Mouse (Mus musculus) heart, postnatal 4 days (tissue): ENCODE results near the gene Slc39a5. TPM values are rescaled to one million over a fixed set of nuclear protein-coding genes. Genes with fewer than 3 reads are reported as not detected.

Source experiments
- DNase-seq: peaks from one replicate; pipeline ENCODE4 v3.0.0; 2021
- total RNA-seq, 2 experiments: library from RNA; stranded (reverse); gene quantifications; 2 replicates each; pipeline ENCODE4 v1.2.3; 2021

The Slc39a5 gene
- total RNA-seq, 2 experiments from 2014 or later, result not detected

GRCm38 (mm10) chr10:128409692-128410559, 8.9 kb upstream of the Slc39a5 start:
- DNase-seq, result peak; percentile 98

GRCm38 (mm10) chr10:128408591-128409535, 7.8 kb upstream of the Slc39a5 start:
- no peak for DNase-seq

- no peak for DNase-seq
Observed at GRCm38 (mm10) chr10:128403931-128404330, 2.9 kb upstream of the Slc39a5 start.

GRCm38 (mm10) chr10:128401638-128402037, 609 bp upstream of the Slc39a5 start:
- DNase-seq, result no peak

- DNase-seq, result no peak
Observed at GRCm38 (mm10) chr10:128400338-128400737, 691 bp downstream of the Slc39a5 start.

- DNase-seq, result no peak
Observed at GRCm38 (mm10) chr10:128397466-128397865, 3.6 kb downstream of the Slc39a5 start.

GRCm38 (mm10) chr10:128396716-128397264, 4.2 kb downstream of the Slc39a5 start:
- no peak for DNase-seq

GRCm38 (mm10) chr10:128396017-128396673, 4.9 kb downstream of the Slc39a5 start:
- no peak for DNase-seq

- no peak for DNase-seq
Observed at GRCm38 (mm10) chr10:128391850-128392249, 9.2 kb downstream of the Slc39a5 start.

GRCm38 (mm10) chr10:128390366-128390765, 10.7 kb downstream of the Slc39a5 start:
- DNase-seq, result no peak

- no peak for DNase-seq
Observed at GRCm38 (mm10) chr10:128389570-128389969, 11.5 kb downstream of the Slc39a5 start.

GRCm38 (mm10) chr10:128388941-128389340, 12.1 kb downstream of the Slc39a5 start:
- no peak for DNase-seq

- DNase-seq, result no peak
Observed at GRCm38 (mm10) chr10:128385902-128386301, 15.1 kb downstream of the Slc39a5 start.

GRCm38 (mm10) chr10:128382482-128382881, 18.5 kb downstream of the Slc39a5 start:
- DNase-seq, result no peak

- no peak for DNase-seq
Observed at GRCm38 (mm10) chr10:128380565-128380964, 20.5 kb downstream of the Slc39a5 start.

GRCm38 (mm10) chr10:128379260-128379659, 21.8 kb downstream of the Slc39a5 start:
- DNase-seq, result no peak

- DNase-seq, result no peak
Observed at GRCm38 (mm10) chr10:128378462-128378861, 22.6 kb downstream of the Slc39a5 start.

- no peak for DNase-seq
Observed at GRCm38 (mm10) chr10:128377940-128378448, 23.0 kb downstream of the Slc39a5 start.

- peak; percentile 61 for DNase-seq
Observed at GRCm38 (mm10) chr10:128377222-128377939, 23.6 kb downstream of the Slc39a5 start.

- peak; percentile 92 for DNase-seq
Observed at GRCm38 (mm10) chr10:128376455-128377211, 24.4 kb downstream of the Slc39a5 start, which contains the start of gene Ankrd52. Gene Ankrd52 (plus strand): TSS chr10:128377115.
